Mouse (Mus musculus) lung, postnatal 0 days (tissue): ENCODE data around the gene Dppa5a.

Source experiments
- CTCF ChIP-seq: IDR thresholded peaks from 2 replicates; pipeline ENCODE4 v1.5.1; 2016; ENCODE audit warnings: antibody characterized with exemption, mild to moderate bottlenecking
- EP300 ChIP-seq: IDR thresholded peaks from 2 replicates; pipeline ENCODE4 v1.6.1; 2016; ENCODE audit warnings: antibody characterized with exemption, mild to moderate bottlenecking, control low read depth

GRCm38 (mm10) chr9:78389981-78390380 is 22.0 kb upstream of the Dppa5a start:
- TF ChIP-seq CTCF: no peak
- no peak for TF ChIP-seq EP300
